Mouse (Mus musculus) MEL (cell line): Measurements from ENCODE around the gene 1810013L24Rik. TPM values are rescaled to one million over a fixed set of nuclear protein-coding genes. Genes with fewer than 3 reads are reported as not detected.

ENCODE experiments used
- DNase-seq: peaks from one replicate; pipeline ENCODE4 v3.0.0; 2011; ENCODE audit warnings: low read depth, low spot score
- H3K27ac ChIP-seq: 2 replicates; pipeline ENCODE4 v1.5.1; 2012; ENCODE audit warnings: low read depth, mild to moderate bottlenecking, control low read depth, low read length, moderate library complexity; ENCODE audit not compliant: control insufficient read depth
- H3K27me3 ChIP-seq, 2 experiments: fragments of 150-350 bp in 1 of 2; sonication (generic) in 1 of 2; 2 replicates each; pipeline ENCODE4 v1.6.1; 2012; ENCODE audit warnings: low read length in 2 of 2, mild to moderate bottlenecking in 2 of 2, improper control_type of control experiment in 1 of 2, moderate library complexity in 1 of 2; ENCODE audit not compliant: insufficient read depth in 2 of 2, control insufficient read depth in 1 of 2
- H3K36me3 ChIP-seq, 2 experiments: 2 replicates each; pipeline ENCODE4 v1.6.1; 2012 to 2014; ENCODE audit warnings: low read length in 2 of 2, improper control_type of control experiment in 1 of 2, inconsistent platforms in 1 of 2, mild to moderate bottlenecking in 1 of 2; ENCODE audit not compliant: insufficient read depth in 2 of 2, control insufficient read depth in 1 of 2
- H3K4me1 ChIP-seq, 2 experiments: fragments of 150-350 bp in 1 of 2; sonication (generic) in 1 of 2; 2 replicates each; pipeline ENCODE4 v1.6.1; 2012; ENCODE audit warnings: low read length in 2 of 2, improper control_type of control experiment in 1 of 2, mild to moderate bottlenecking in 1 of 2; ENCODE audit not compliant: insufficient read depth in 2 of 2, control insufficient read depth in 1 of 2
- H3K4me3 ChIP-seq, 2 experiments: fragments of 150-350 bp in 1 of 2; sonication (generic) in 1 of 2; 2 replicates each; pipeline ENCODE4 v1.5.1; 2012; ENCODE audit warnings: low read depth in 2 of 2, low read length in 2 of 2, mild to moderate bottlenecking in 2 of 2, moderate library complexity in 2 of 2, control low read depth in 1 of 2, improper control_type of control experiment in 1 of 2; ENCODE audit not compliant: control insufficient read depth in 1 of 2, insufficient read depth in 1 of 2
- H3K79me2 ChIP-seq: 2 replicates; pipeline ENCODE4 v1.6.1; 2012; ENCODE audit warnings: mild to moderate bottlenecking, low read length, moderate library complexity; ENCODE audit not compliant: control insufficient read depth, poor library complexity, insufficient read depth
- H3K9ac ChIP-seq: 2 replicates; pipeline ENCODE4 v1.6.1; 2012; ENCODE audit warnings: low read depth, mild to moderate bottlenecking, control low read depth, low read length, moderate library complexity; ENCODE audit not compliant: control insufficient read depth, poor library complexity, severe bottlenecking
- H3K9me3 ChIP-seq: fragments of 150-350 bp; sonication (generic); replicated peaks from 2 replicates; pipeline ENCODE4 v1.6.1; 2012; ENCODE audit warnings: mild to moderate bottlenecking, low read length, improper control_type of control experiment, moderate library complexity; ENCODE audit not compliant: insufficient read depth
- BHLHE40 ChIP-seq: IDR thresholded peaks from 2 replicates; pipeline ENCODE4 v1.6.1; 2012; ENCODE audit warnings: low read depth, mild to moderate bottlenecking, inconsistent platforms, low read length, improper control_type of control experiment, borderline replicate concordance
- CTCF ChIP-seq, 3 experiments: IDR thresholded peaks in 2 of 3; conservative IDR thresholded peaks in 1 of 3; 2 replicates each; pipeline ENCODE4 v1.5.1; 2011 to 2012; ENCODE audit warnings: low read length in 3 of 3, low read depth in 2 of 3, mild to moderate bottlenecking in 2 of 3, improper control_type of control experiment in 1 of 3, inconsistent platforms in 1 of 3, mixed read lengths in 1 of 3, moderate library complexity in 1 of 3; ENCODE audit not compliant: control insufficient read depth in 1 of 3, insufficient read depth in 1 of 3, poor library complexity in 1 of 3, severe bottlenecking in 1 of 3
- ELF1 ChIP-seq: IDR thresholded peaks from 2 replicates; pipeline ENCODE4 v1.6.1; 2014; ENCODE audit warnings: low read depth, mild to moderate bottlenecking, inconsistent platforms, low read length, improper control_type of control experiment, moderate library complexity
- GABPA ChIP-seq: IDR thresholded peaks from 2 replicates; pipeline ENCODE4 v1.6.1; 2012; ENCODE audit warnings: low read depth, mild to moderate bottlenecking, inconsistent platforms, low read length, improper control_type of control experiment, moderate library complexity
- HCFC1 ChIP-seq: IDR thresholded peaks from 2 replicates; pipeline ENCODE4 v1.6.1; 2012; ENCODE audit warnings: low read depth, mild to moderate bottlenecking, inconsistent platforms, low read length, improper control_type of control experiment, moderate library complexity
- JUND ChIP-seq: IDR thresholded peaks from 2 replicates; pipeline ENCODE4 v1.6.1; 2011; ENCODE audit warnings: low read depth, mild to moderate bottlenecking, improper control_type of control experiment, low read length
- MEF2A ChIP-seq: IDR thresholded peaks from 2 replicates; pipeline ENCODE4 v1.6.1; 2014; ENCODE audit warnings: low read depth, mild to moderate bottlenecking, inconsistent platforms, low read length, improper control_type of control experiment; ENCODE audit not compliant: poor library complexity, insufficient replicate concordance, severe bottlenecking; ENCODE audit errors: extremely low read depth
- MXI1 ChIP-seq: IDR thresholded peaks from 2 replicates; pipeline ENCODE4 v1.6.1; 2011; ENCODE audit warnings: mild to moderate bottlenecking, low read depth, low read length, improper control_type of control experiment
- MYB ChIP-seq: IDR thresholded peaks from 2 replicates; pipeline ENCODE4 v1.6.1; 2011; ENCODE audit warnings: mild to moderate bottlenecking, low read depth, low read length, improper control_type of control experiment
- MYC ChIP-seq: IDR thresholded peaks from 2 replicates; pipeline ENCODE4 v1.6.1; 2011; ENCODE audit warnings: low read depth, mild to moderate bottlenecking, low read length, improper control_type of control experiment, moderate library complexity
- NELFE ChIP-seq: IDR thresholded peaks from 2 replicates; pipeline ENCODE4 v1.6.1; 2011; ENCODE audit warnings: low read depth, low read length, improper control_type of control experiment
- POLR2A ChIP-seq, 2 experiments: IDR thresholded peaks; 2 replicates each; pipeline ENCODE4 v1.6.1; 2011 to 2012; ENCODE audit warnings: low read length in 2 of 2, mild to moderate bottlenecking in 2 of 2, control low read depth in 1 of 2, improper control_type of control experiment in 1 of 2, low read depth in 1 of 2, moderate library complexity in 1 of 2; ENCODE audit not compliant: control insufficient read depth in 1 of 2, insufficient read depth in 1 of 2, poor library complexity in 1 of 2
- SMC3 ChIP-seq: IDR thresholded peaks from 2 replicates; pipeline ENCODE4 v1.6.1; 2011; ENCODE audit warnings: low read depth, low read length, improper control_type of control experiment
- TAL1 ChIP-seq: IDR thresholded peaks from 2 replicates; pipeline ENCODE4 v1.6.1; 2012; ENCODE audit warnings: mild to moderate bottlenecking, inconsistent platforms, low read length, moderate library complexity, mixed read lengths
- TBP ChIP-seq: IDR thresholded peaks from 2 replicates; pipeline ENCODE4 v1.8.0; 2011; ENCODE audit warnings: low read depth, low read length, improper control_type of control experiment
- TCF12 ChIP-seq: IDR thresholded peaks from 2 replicates; pipeline ENCODE4 v1.6.1; 2014; ENCODE audit warnings: low read depth, mild to moderate bottlenecking, inconsistent platforms, low read length, improper control_type of control experiment, moderate library complexity
- UBTF ChIP-seq: IDR thresholded peaks from 2 replicates; pipeline ENCODE4 v1.6.1; 2012; ENCODE audit warnings: low read depth, mild to moderate bottlenecking, inconsistent platforms, low read length, improper control_type of control experiment, moderate library complexity, borderline replicate concordance; ENCODE audit not compliant: insufficient read depth
- ZC3H11A ChIP-seq: IDR thresholded peaks from 2 replicates; pipeline ENCODE4 v1.6.1; 2012; ENCODE audit warnings: low read depth, mild to moderate bottlenecking, inconsistent platforms, low read length, improper control_type of control experiment
- ZMIZ1 ChIP-seq: IDR thresholded peaks from 2 replicates; pipeline ENCODE4 v1.6.1; 2012; ENCODE audit warnings: low read depth, mild to moderate bottlenecking, inconsistent platforms, low read length, improper control_type of control experiment, moderate library complexity
- ZNF384 ChIP-seq: IDR thresholded peaks from 2 replicates; pipeline ENCODE4 v1.6.1; 2012; ENCODE audit warnings: low read depth, mild to moderate bottlenecking, inconsistent platforms, low read length, improper control_type of control experiment
- polyA plus RNA-seq, 2 experiments: library from polyadenylated mRNA; stranded (reverse) in 1 of 2; unstranded in 1 of 2; fragments of >175 nt in 1 of 2; fragments of >200 nt in 1 of 2; gene quantifications; 2 replicates each; pipeline versions ENCODE4 v1.2.1 to v1.2.4; 2012; ENCODE audit warnings: low replicate concordance in 2 of 2, low read depth in 1 of 2; ENCODE audit not compliant: insufficient read length in 2 of 2, insufficient read depth in 1 of 2, missing spikeins in 1 of 2
- total RNA-seq: library from RNA; depleted of rRNA; stranded (reverse); fragments of 300-350 nt; gene quantifications from 2 replicates; pipeline ENCODE4 v1.2.3, GENCODE M21; 2012

The 1810013L24Rik gene
- total and polyA plus RNA-seq, 3 experiments, result 27.6 to 154 (median 29.9) TPM

- TF ChIP-seq JUND (no peak), TCF12 (0 out of 2 replicates have a peak, but pooled peaks have one; percentile 5), POLR2A (IDR thresholded peaks at IDR 0.05; ENCODE audit: control insufficient read depth in 1 of 2, insufficient read depth in 1 of 2, low read depth in 1 of 2, low read length in 2 of 2, poor library complexity in 1 of 2) (0 out of 4 replicates have a peak, but pooled peaks of 1 of the 2 experiments have one; percentile 50), MXI1 (peak; percentile 98), ZC3H11A (no peak), CTCF (IDR thresholded peaks at IDR 0.05 in 2 of 3, conservative IDR thresholded peaks at IDR 0.05 in 1 of 3; ENCODE audit: control insufficient read depth in 1 of 3, insufficient read depth in 1 of 3, low read depth in 2 of 3, low read length in 3 of 3, poor library complexity in 1 of 3, severe bottlenecking in 1 of 3) (0 out of 6 replicates have a peak, but pooled peaks of 1 of the 3 experiments have one; percentile 11), MYC (peak; percentile 94), SMC3 (0 out of 2 replicates have a peak, but pooled peaks have one; percentile 6), ELF1 (no peak), ZNF384 (peak; percentile 81), MYB (no peak)
- peaks cover 31% of the 10 kb centered on the region for H3K79me2 ChIP-seq
- peaks cover 0 to 20% of the 10 kb centered on the region in 2 experiments; a peak in 3 of 4 replicates for H3K36me3 ChIP-seq
- H3K4me3 ChIP-seq, result peak overlapping the region; percentile 52 to 60
- H3K9ac ChIP-seq, result peak overlapping the region; percentile 76
- H3K4me1 ChIP-seq, result no peaks in the 10 kb centered on the region
- no peaks in the 10 kb centered on the region for H3K27me3 ChIP-seq
- DNase-seq, result peak; percentile 73
- peak overlapping the region; percentile 97 for H3K27ac ChIP-seq
- no peaks in the 10 kb centered on the region for H3K9me3 ChIP-seq
Measured at GRCm38 (mm10) chr16:8828636-8829563, 1.0 kb upstream of the 1810013L24Rik start.

- H3K36me3 ChIP-seq, result peaks cover 3 to 25% of the 10 kb centered on the region in 2 experiments
- peak overlapping the region; percentile 99 for H3K9ac ChIP-seq
- DNase-seq, result peak; percentile 73
- H3K4me1 ChIP-seq, result no peaks in the 10 kb centered on the region; a peak in 1 of 4 replicates
- H3K9me3 ChIP-seq, result no peaks in the 10 kb centered on the region
- H3K27me3 ChIP-seq, result no peaks in the 10 kb centered on the region
- peak overlapping the region; percentile 82 for H3K27ac ChIP-seq
- TF ChIP-seq BHLHE40 (no peak), ZC3H11A (no peak), TCF12 (no peak), CTCF (IDR thresholded peaks at IDR 0.05 in 2 of 3, conservative IDR thresholded peaks at IDR 0.05 in 1 of 3; ENCODE audit: control insufficient read depth in 1 of 3, insufficient read depth in 1 of 3, low read depth in 2 of 3, low read length in 3 of 3, poor library complexity in 1 of 3, severe bottlenecking in 1 of 3) (no peak), TAL1 (no peak), JUND (no peak), TBP (peak; percentile 5; the same call in 1 of the 2 replicates), POLR2A (IDR thresholded peaks at IDR 0.05; ENCODE audit: control insufficient read depth in 1 of 2, insufficient read depth in 1 of 2, low read depth in 1 of 2, low read length in 2 of 2, poor library complexity in 1 of 2) (peak; percentile 29 to 40; a peak in 1 of 4 replicates), NELFE (no peak), GABPA (no peak), MEF2A (no peak), UBTF (0 out of 2 replicates have a peak, but pooled peaks have one; percentile 65), ZMIZ1 (no peak), HCFC1 (0 out of 2 replicates have a peak, but pooled peaks have one; percentile 25), MXI1 (no peak; the same call in 1 of the 2 replicates)
- H3K79me2 ChIP-seq, result peaks cover 37% of the 10 kb centered on the region
- peak overlapping the region; percentile 98 to 100 for H3K4me3 ChIP-seq
Measured at GRCm38 (mm10) chr16:8830431-8831211, 721 bp downstream of the 1810013L24Rik start.
